7 mouse cellular contexts compared by ENCODE assay signal in genomic region chr11:95106440-95107236, GRCm38 (mm10). TPM values are rescaled to one million over a fixed set of nuclear protein-coding genes. Genes with fewer than 3 reads are reported as not detected.
A peak's percentile ranks its signal among the peaks of the same experiment; 100 is the strongest.
DNase-seq lines count a peak whose midpoint lies in the region; ATAC-seq lines count a peak whose summit lies in the region.

No protein-coding gene starts in this region.

- 0 out of 2 replicates have a peak overlapping the region, but pooled peaks have one; percentile 12 for H3K4me3 ChIP-seq in hindbrain, embryonic 13.5 days

- H3K9me3 ChIP-seq in hindbrain, embryonic 13.5 days = no peaks in the 10 kb centered on the region

- H3K4me2 ChIP-seq in hindbrain, embryonic 13.5 days = peak overlapping the region; percentile 26

- 30% methylated on average over 23 of the region's 23 CpGs for WGBS in hindbrain, embryonic 13.5 days

- H3K36me3 ChIP-seq in hindbrain, embryonic 13.5 days = no peaks in the 10 kb centered on the region

- no peak overlapping the region for H3K27ac ChIP-seq in hindbrain, embryonic 13.5 days

- DNase-seq in cerebellum, adult 9-11 months = peak; percentile 85
- DNase-seq in frontal cortex, postnatal 14 days (ENCODE audit: low spot score in 2 of 2) = peak; percentile 44 to 77
- peak; percentile 80 to 85 for DNase-seq in layer of hippocampus, postnatal 14 days (ENCODE audit: low spot score in 2 of 2)
- peak; percentile 65 for DNase-seq in right cerebral cortex, postnatal 25 days

- peaks cover 17% of the 10 kb centered on the region for H3K4me1 ChIP-seq in hindbrain, embryonic 13.5 days (replicated peaks)

- no peak overlapping the region; the same call in 1 of the 2 replicates for H3K9ac ChIP-seq in hindbrain, embryonic 13.5 days

- ATAC-seq in activated CD4-positive, CD25-positive, alpha-beta regulatory T cell, adult 4 months = peak; percentile 46
- ATAC-seq in hindbrain, embryonic 13.5 days (ENCODE audit: low FRiP score) = peak; percentile 80
- peak; percentile 86 for ATAC-seq in megakaryocyte progenitor cell, adult 5-6 weeks (replicated peaks; ENCODE audit: poor library complexity)

- peaks cover 25% of the 10 kb centered on the region; the same call in 1 of the 2 replicates for H3K27me3 ChIP-seq in hindbrain, embryonic 13.5 days

RNA-seq across cellular contexts. Expression of gene Dlx3, which starts 13.3 kb away (rescaled TPM):
- not detected for polyA plus RNA-seq in activated CD4-positive, CD25-positive, alpha-beta regulatory T cell, adult 4 months (2017; shearing (Covaris generic))
- 0.44 and 0.49 TPM in 2 replicates for polyA plus RNA-seq in hindbrain, embryonic 13.5 days (2015; fragmentation: Nextera tagmentation; extraction: Ambion mirVana)
- total RNA-seq in layer of hippocampus, postnatal 14 days (2021) = not detected
- total RNA-seq in megakaryocyte progenitor cell, adult 5-6 weeks (2015) = not detected in 2 replicates
- total RNA-seq in megakaryocyte progenitor cell, adult 5-6 weeks (2017) = not detected in 2 replicates

RNA-seq across cellular contexts. Expression of gene Itga3, which starts 30.0 kb away (rescaled TPM):
- under 1 TPM; 0.56 to 0.64 TPM for polyA plus RNA-seq in activated CD4-positive, CD25-positive, alpha-beta regulatory T cell, adult 4 months (2017; shearing (Covaris generic))
- 10.3 and 11.4 TPM in 2 replicates for polyA plus RNA-seq in hindbrain, embryonic 13.5 days (2015; fragmentation: Nextera tagmentation; extraction: Ambion mirVana)
- 10 to 100 TPM; 15.4 to 17.7 TPM for total RNA-seq in layer of hippocampus, postnatal 14 days (2021)
- 1.1 TPM in 1 of 2 replicates, not detected in the other for total RNA-seq in megakaryocyte progenitor cell, adult 5-6 weeks (2015)
- total RNA-seq in megakaryocyte progenitor cell, adult 5-6 weeks (2017) = 0.03 TPM in 1 of 2 replicates, not detected in the other

RNA-seq across cellular contexts. Expression of gene Dlx4, which starts 39.4 kb away (rescaled TPM):
- not detected for polyA plus RNA-seq in activated CD4-positive, CD25-positive, alpha-beta regulatory T cell, adult 4 months (2017; shearing (Covaris generic))
- 0.17 TPM in 1 of 2 replicates, not detected in the other for polyA plus RNA-seq in hindbrain, embryonic 13.5 days (2015; fragmentation: Nextera tagmentation; extraction: Ambion mirVana)
- not detected for total RNA-seq in layer of hippocampus, postnatal 14 days (2021)
- not detected in 2 replicates for total RNA-seq in megakaryocyte progenitor cell, adult 5-6 weeks (2015)
- total RNA-seq in megakaryocyte progenitor cell, adult 5-6 weeks (2017) = not detected in 2 replicates

Comparison
In these comparisons a context has a peak if more than half of its experiments do, and no peak if none do; other contexts are left out.
1. RNA of gene Itga3, which starts 30.0 kb away (total RNA-seq): 15.4 to 17.7 TPM in layer of hippocampus, postnatal 14 days; 0.03 to 1.1 TPM in megakaryocyte progenitor cell, adult 5-6 weeks; every median in the first group is over 4 times any median in the second.
2. Peak in every context shown above with its lines, with median percentiles within 50 percentile points of each other: ATAC-seq and DNase-seq.